Mouse (Mus musculus) retina, postnatal 7 days (tissue): ENCODE data around the gene Homer1.

Source experiments
- DNase-seq: peaks from one replicate; pipeline ENCODE4 v3.0.0-alpha.2; 2012; ENCODE audit warnings: low read depth, low spot score

Homer1 gene

DNA sequence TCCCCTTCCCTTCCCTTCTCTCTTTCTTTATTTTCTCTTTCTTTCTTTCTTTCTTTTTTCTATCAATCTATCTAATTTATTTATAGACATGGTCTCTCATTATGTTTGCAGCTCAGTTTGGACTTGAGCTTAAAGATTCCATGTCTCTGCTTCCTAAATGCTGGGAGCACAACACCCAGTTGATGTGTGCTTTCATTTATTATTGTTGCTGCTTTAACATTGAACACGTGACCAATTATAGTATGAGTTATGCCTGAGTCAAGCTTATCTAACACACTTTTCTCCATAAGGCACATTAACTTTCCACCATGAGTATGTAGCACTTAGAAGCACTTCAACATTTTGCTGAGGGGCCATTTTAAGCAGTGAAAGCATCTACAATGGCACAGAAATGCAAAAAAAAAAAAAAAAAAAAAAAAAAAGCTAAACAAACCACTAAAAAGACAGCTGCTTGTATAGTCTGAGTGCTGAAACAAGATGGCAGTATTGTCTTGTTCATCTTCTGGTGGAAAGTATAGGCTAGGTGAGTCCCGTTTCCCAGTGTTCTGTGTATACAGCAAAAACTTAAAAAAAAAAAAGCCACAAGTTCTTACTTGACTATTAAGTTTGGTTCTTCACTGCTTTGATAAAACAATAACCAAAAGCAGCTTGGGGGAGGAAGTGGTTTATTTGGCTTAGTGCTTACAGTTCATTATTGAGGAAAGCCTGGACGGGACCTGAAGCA is 41.3 kb downstream of the Homer1 start:
- no peak for DNase-seq

DNA sequence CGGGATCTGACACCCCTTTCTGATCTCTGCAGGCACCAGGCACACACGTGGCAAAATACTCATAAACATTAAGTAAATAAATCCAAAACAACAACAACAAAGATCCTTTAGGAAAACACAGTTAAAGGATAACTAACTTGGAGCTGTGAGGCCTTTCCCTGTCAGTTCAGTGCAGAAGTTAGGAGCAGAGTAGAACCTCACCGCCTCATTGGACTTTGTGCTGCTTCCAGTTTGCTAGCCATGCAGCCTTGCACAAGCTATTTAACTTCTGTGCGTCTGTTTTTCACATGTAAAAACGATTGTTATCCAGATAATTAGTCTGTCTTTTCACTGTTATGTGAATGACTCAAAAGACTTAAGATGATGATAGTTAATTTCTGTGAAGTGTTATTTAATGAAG is 43.2 kb downstream of the Homer1 start:
- DNase-seq = no peak

DNA sequence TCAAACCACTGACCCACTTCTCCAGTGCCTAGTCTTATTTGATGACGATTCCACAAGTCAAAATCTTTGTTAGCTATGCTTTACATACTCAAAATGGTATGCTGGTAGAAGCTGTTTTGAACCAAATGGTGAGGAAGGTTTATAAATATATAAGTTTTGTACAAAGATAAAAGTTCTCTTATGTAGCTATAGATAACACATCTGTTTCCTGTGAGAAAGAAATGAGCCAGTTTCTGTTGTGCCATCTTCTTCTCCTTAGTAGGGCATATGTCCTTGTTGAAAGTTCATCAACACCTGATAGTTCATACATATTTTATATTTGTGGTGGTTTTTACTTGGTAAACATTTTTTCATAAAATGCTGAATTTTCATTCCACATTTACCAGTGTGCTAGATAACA is 45.0 kb downstream of the Homer1 start:
- DNase-seq = no peak

DNA sequence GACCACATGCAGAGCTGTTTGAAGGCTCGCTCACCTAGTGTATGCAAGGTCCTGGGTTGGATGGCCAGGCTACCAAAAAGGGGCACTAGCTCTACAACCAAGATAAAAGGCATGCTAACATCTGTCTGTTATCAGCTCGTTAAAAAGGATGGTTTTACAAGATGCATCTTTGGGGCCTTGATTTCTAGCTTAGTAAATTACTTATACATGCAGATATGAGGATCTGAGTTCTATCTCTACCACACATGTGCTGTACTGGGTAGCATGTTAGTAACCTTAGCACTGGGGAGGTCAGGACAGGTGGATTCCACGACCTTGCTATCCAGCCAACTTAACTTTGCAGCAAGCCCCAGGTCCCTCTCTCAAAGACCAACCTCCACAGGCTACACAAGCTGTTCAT is 46.4 kb downstream of the Homer1 start:
- DNase-seq = no peak

GRCm38 (mm10) chr13:93352030-93352429 is 52.6 kb downstream of the Homer1 start:
- no peak for DNase-seq

DNA sequence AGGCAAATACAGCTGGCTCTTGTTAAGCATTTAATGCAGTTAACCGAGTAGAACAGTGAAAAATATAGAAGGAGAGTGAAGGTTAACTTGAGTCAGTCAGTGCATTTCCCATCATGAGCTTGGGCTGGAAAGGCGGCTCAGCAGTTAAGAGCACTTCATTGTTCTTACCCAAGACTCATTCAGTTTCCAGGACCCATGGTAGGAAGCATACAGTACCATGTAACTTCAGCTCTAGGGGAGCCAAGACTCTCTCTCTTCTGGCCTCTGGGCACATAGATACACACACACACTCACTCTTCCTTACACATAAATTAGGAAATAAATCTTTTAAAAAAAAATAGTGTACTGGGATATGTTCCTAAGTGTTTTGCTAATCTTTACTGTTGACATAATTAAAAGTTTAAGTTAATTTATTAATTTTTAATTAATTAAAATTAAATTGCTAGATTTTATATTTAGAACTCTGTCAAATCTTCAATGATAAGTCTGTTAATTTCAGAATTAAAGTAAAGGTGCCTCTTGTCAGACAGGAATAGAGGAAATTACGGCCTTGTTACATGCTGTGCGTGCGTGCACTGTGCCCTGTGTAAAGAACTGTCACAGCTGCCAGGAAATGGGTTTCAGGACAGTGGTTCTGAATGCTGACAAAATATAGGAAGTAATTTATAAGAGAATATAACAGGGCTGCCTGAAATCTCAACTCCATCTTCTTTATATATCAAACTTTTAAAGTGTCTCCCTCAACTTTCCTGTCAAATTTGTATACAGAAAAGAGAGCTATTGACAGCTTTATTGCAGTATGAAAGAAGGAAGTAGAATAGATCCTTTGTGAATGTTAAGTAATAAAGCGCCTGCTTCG is 55.2 kb downstream of the Homer1 start:
- no peak for DNase-seq

DNA sequence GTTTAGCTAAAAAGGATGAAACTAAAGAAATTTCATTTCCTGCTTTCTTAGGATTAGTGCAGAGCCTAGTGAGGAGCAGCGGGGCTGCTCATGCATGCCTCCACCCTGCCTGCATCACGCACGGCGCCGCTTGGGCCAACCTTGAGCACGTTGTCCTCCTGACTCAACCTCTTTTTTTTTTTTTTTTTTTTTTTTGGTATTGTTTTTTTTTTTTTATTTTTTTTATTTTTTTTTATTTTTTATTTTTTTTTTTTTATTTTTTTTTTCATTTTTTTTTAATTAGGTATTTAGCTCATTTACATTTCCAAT is 55.8 kb downstream of the Homer1 start:
- no peak for DNase-seq

- no peak for DNase-seq
These were observed 59.1 kb downstream of the Homer1 start for GRCm38 (mm10) chr13:93358522-93358921.

DNA sequence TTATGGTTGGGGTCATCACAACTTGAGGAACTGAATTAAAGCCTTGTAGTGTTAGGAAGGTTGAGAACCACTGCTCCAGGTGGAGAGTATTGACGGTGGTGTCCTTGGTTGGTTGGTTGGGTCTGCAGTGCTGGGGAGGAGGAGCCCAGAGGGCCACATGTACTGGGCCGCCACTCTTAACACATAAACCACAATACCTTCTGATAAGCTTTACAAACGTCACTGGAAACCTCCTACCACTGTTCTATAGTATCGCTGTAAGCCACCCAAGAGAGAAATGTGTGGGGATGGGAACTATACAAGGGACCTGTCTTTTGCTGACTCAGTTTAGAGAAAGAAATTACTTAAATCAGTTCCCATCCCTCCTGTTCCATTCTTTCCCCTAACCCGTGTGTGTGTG is 68.1 kb downstream of the Homer1 start:
- no peak for DNase-seq

DNA sequence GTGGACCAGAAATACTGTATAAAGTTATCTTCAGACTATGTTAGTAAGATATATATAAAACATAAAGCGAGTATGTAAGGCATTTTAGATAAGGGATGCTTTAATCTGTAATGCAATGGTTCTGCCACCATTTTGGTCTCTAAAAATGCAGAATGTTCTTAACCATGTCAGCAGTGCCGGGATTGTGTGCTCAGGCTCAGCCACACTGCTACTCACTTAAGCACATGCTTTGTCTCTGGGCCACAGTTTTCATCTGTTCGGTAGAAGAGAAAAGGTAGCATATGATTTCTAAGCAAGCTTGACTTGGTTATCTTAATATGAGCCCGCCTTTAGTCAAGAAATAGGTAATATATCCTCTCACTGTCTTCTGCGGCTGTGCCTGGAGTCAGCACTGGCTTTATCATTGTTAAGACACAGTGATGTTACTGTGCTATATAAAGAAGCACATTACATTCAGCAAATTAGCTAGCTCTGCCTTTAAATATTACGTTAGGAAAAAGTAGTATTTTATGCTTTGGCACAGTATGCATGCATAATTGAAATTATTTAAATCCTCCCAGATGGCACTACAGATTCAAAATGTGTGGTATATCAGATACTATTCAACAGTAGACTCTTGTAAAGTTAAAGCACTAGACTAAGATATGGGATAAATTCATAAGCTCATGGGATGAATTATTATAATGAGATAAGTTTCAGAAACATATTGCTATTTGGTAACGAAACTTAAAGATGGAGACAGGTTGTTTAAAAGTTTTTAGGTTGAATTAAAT is 69.6 kb downstream of the Homer1 start:
- no peak for DNase-seq

- DNase-seq = no peak
These were observed 75.0 kb downstream of the Homer1 start for GRCm38 (mm10) chr13:93374457-93374856.

- no peak for DNase-seq
These were observed 79.1 kb downstream of the Homer1 start for GRCm38 (mm10) chr13:93378493-93378892.

DNA sequence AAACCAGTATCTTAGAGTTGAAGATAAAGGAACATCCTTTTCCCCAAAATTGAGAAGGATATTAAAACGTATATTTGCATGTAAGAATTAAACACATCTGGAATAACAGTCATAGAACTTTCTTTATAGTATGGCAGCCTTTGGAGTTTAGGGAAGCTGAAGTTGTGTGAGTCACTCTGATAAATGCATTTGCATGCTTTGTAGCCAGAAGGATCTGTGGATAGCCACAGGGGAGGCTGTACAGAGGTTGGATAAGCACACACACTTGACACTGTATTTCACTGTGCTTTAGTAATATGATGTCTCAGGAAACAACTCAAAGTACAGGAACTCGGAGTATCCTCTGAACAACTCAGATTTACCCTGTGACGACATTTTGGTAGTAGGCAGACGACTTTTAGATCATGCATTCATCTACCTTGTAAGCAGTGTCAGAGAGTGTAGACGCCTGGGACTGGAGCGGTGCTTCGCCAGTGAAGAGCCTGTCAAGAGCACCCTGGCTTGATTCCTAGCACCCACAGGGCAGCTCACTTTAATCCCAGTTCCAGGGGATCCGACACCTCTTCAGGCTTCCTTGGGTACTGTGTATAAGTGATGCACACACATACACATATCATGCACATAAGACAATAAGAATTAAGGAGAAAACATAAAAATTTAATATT is 81.1 kb downstream of the Homer1 start:
- DNase-seq = no peak

GRCm38 (mm10) chr13:93381301-93381700 is 81.9 kb downstream of the Homer1 start:
- DNase-seq = no peak

GRCm38 (mm10) chr13:93383092-93383491 is 83.7 kb downstream of the Homer1 start:
- DNase-seq = no peak

DNA sequence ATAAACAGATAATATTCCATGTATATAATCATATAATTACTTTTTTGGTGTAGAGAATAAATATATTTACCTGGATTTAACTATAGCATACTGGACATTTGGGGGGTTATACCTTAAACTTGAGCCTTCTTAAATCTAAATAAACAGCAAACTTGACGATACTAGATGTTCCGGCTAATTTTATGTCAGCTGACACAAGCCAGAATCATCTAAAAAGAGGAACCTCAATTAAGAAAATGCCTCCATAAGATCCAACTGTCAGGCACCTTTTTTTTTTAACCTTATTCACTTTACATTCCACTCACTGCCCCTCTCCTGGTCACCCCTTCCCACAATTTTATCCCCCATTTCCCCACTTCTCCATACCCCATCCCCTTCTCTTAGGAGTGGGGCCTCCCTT is 84.2 kb downstream of the Homer1 start:
- DNase-seq = no peak

DNA sequence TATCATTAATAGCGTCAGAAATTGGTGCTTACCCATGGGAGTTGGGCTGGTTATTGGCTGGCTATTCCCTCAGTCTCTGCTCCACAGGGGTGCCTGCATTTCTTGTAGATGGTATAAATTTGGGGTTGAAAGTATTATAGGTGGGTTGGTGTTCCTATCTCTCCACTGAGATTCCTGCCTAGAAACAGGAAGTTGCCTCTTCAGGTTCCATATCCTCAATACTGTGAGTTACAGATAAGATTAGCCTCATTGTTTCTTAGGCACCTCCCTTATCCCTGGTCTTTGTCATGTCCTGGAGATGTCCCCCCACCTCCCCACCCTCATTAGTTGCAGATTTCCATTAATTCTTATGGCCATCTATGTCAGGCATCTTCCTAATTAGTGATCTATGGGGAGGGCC is 85.0 kb downstream of the Homer1 start:
- DNase-seq = no peak

DNA sequence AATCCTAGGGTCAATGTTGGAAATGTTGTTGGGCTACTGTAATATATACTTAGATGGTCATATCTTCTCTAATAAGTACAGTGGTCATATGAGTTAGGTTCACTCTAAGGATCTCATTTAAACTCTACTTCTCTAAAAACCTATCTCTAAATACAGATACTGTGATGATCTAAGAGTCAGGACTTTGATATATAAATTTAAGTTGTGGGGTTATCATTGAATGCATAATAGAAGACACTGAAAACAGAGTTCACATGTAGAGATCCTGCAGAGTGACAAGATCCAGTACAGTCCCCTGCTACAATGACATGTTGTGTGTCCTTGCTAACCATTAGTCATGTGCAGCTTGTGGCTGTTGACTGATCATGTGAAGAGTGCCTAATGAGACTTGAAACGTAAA is 85.7 kb downstream of the Homer1 start:
- no peak for DNase-seq

GRCm38 (mm10) chr13:93387440-93387839 is 88.0 kb downstream of the Homer1 start:
- no peak for DNase-seq

GRCm38 (mm10) chr13:93388594-93389241 is 89.3 kb downstream of the Homer1 start:
- DNase-seq = no peak

DNA sequence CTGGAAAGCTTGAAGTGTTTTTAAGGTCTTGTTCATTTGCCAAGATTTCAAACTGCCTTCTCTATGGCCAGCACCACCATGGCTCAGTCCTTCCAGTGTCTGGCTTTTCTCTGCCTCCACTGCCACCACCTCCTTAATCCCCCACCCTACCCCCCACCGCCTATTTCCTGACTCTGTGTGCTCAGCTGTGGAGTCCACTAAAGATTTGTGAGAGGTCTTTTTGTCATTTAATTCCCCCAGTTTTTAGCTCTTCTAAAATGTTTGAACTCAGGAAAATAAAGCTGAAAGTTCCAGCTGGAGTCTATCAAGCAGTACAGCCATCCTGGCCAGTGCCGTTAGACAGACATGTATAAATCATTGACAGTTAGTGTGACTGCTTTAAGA is 89.8 kb downstream of the Homer1 start:
- DNase-seq = no peak
